Mouse (Mus musculus) kidney, postnatal 0 days (tissue): ENCODE data around the gene Pigs. TPM values are rescaled to one million over a fixed set of nuclear protein-coding genes. Genes with fewer than 3 reads are reported as not detected.

Experiments used
- ATAC-seq: fragments of 200-750 bp; cut with Nextera tagmentation; replicated peaks from 2 replicates; pipeline ENCODE4 v1.8.0; 2017; ENCODE audit warnings: low read depth, moderate number of reproducible peaks, moderate TSS enrichment, moderate library complexity; ENCODE audit not compliant: low FRiP score
- DNase-seq: peaks from one replicate; pipeline ENCODE4 v3.0.0-alpha.2; 2016; ENCODE audit warnings: low spot score
- H3K27ac ChIP-seq: fragments of 300-500 bp; sonication (generic); 2 replicates; pipeline ENCODE4 v1.5.1; 2014; ENCODE audit warnings: mild to moderate bottlenecking
- H3K27me3 ChIP-seq: fragments of 300-500 bp; sonication (generic); 2 replicates; pipeline ENCODE4 v1.6.1; 2014; ENCODE audit warnings: low read length, mixed read lengths; ENCODE audit not compliant: insufficient read depth
- H3K36me3 ChIP-seq: fragments of 300-500 bp; sonication (generic); 2 replicates; pipeline ENCODE4 v1.6.1; 2014; ENCODE audit warnings: low read length, mixed read lengths; ENCODE audit not compliant: insufficient read depth
- H3K4me1 ChIP-seq: fragments of 300-500 bp; sonication (generic); replicated peaks from 2 replicates; pipeline ENCODE4 v1.6.1; 2014; ENCODE audit warnings: antibody characterized with exemption, low read length, mixed read lengths; ENCODE audit not compliant: insufficient read depth
- H3K4me2 ChIP-seq: fragments of 300-500 bp; sonication (generic); 2 replicates; pipeline ENCODE4 v1.6.1; 2014; ENCODE audit warnings: mild to moderate bottlenecking, low read length, moderate library complexity, mixed read lengths
- H3K4me3 ChIP-seq: fragments of 300-500 bp; sonication (generic); replicated peaks from 2 replicates; pipeline ENCODE4 v1.5.1; 2014; ENCODE audit warnings: low read depth, low read length
- H3K9ac ChIP-seq: fragments of 300-500 bp; sonication (generic); 2 replicates; pipeline ENCODE4 v1.6.1; 2014; ENCODE audit warnings: low read depth, low read length
- H3K9me3 ChIP-seq: fragments of 300-500 bp; sonication (generic); replicated peaks from 2 replicates; pipeline ENCODE4 v1.6.1; 2016; ENCODE audit warnings: low read length, inconsistent platforms, mixed read lengths
- CTCF ChIP-seq: IDR thresholded peaks from 2 replicates; pipeline ENCODE4 v1.5.1; 2016; ENCODE audit warnings: antibody characterized with exemption, low read depth, mild to moderate bottlenecking, moderate library complexity
- WGBS: fragments of 180-500 bp; shearing (Covaris S2); extraction: QIAGEN DNeasy Blood & Tissue Kit; methylation state at CpG from one replicate; pipeline ENCODE4 v1.1.7; 2014; 5-methylcytosine and 5-hydroxymethylcytosine counted together
- polyA plus RNA-seq: library from polyadenylated mRNA; unstranded; fragments of >200 nt; fragmentation: Nextera tagmentation; extraction: Ambion mirVana; gene quantifications from 2 replicates; pipeline ENCODE4 v1.2.1, GENCODE M21; 2015

Gene Pigs
- polyA plus RNA-seq, 1 experiment from 2014 or later, result 67.5 TPM

DNA sequence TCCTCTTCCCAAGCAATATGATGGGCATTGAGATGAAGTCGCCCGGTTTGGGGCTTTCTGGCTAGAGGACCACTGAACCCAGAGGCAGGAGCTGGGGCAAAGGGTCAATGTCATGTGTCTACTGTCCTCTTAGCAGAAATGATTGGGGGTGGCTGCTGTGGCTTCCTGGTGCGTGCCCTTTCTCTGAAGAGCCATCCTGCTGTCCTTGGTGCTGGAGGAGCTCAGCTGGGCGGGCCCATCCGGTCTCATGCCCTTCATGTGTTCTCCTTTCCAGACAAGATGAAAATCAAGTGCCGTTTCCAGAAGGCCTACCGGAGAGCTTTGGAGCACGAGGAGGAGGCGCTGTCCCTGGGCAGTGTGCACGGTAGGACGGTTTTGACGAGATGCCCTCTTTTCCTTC, 4.5 kb downstream of the Pigs start:
- no peak overlapping the region for H3K9ac ChIP-seq
- WGBS, result 88% methylated on average over 12 of the region's 12 CpGs
- H3K9me3 ChIP-seq, result no peaks in the 10 kb centered on the region
- 0 out of 2 replicates have a peak, but pooled peaks cover 3% of the 10 kb centered on the region for H3K4me1 ChIP-seq
- TF ChIP-seq CTCF, result no peak
- H3K4me2 ChIP-seq, result no peak overlapping the region
- no peak overlapping the region for H3K27ac ChIP-seq
- no peak overlapping the region for H3K4me3 ChIP-seq
- no peaks in the 10 kb centered on the region for H3K27me3 ChIP-seq
- no peak for ATAC-seq
- DNase-seq, result no peak
- peaks cover 14% of the 10 kb centered on the region; the same call in 1 of the 2 replicates for H3K36me3 ChIP-seq

DNA sequence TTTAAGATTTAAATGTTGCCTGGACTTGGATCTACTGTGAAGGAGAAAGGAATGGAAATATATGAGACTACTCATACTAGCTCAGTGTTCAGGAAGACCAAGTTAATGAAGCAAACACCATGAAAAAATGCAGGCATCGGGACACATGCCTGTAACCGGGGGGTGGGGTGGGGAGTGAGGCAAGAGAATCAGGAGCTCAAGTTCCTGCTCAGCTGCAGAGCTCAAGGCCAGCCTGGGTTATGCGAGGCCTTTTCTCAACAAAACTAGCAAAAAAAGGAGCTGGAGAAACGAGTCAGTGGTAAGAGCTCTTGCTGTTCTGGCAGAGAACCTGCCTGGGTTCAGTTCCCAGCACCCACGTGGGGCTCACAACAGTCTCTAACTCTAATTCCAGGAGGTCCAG, 5.8 kb downstream of the Pigs start:
- Histone ChIP-seq H3K4me2 (no peak overlapping the region), H3K27me3 (no peaks in the 10 kb centered on the region), H3K36me3 (peaks cover 17% of the 10 kb centered on the region; the same call in 1 of the 2 replicates), H3K4me3 (no peak overlapping the region), H3K27ac (no peak overlapping the region), H3K9me3 (no peaks in the 10 kb centered on the region), H3K9ac (no peak overlapping the region), H3K4me1 (0 out of 2 replicates have a peak, but pooled peaks cover 3% of the 10 kb centered on the region)
- no peak for DNase-seq
- no peak for ATAC-seq
- WGBS, result 77% methylated on average over 5 of the region's 5 CpGs
- TF ChIP-seq CTCF, result no peak

GRCm38 (mm10) chr11:78337040-78337439, 8.8 kb downstream of the Pigs start:
- no peak for TF ChIP-seq CTCF
- ATAC-seq, result no peak
- Histone ChIP-seq H3K4me3 (no peak overlapping the region), H3K9me3 (no peaks in the 10 kb centered on the region), H3K4me1 (no peaks in the 10 kb centered on the region), H3K4me2 (no peak overlapping the region), H3K27ac (no peak overlapping the region), H3K9ac (no peak overlapping the region), H3K36me3 (peaks cover 22% of the 10 kb centered on the region; the same call in 1 of the 2 replicates), H3K27me3 (no peaks in the 10 kb centered on the region)
- 95% methylated on average over 8 of the region's 8 CpGs for WGBS
- DNase-seq, result no peak

DNA sequence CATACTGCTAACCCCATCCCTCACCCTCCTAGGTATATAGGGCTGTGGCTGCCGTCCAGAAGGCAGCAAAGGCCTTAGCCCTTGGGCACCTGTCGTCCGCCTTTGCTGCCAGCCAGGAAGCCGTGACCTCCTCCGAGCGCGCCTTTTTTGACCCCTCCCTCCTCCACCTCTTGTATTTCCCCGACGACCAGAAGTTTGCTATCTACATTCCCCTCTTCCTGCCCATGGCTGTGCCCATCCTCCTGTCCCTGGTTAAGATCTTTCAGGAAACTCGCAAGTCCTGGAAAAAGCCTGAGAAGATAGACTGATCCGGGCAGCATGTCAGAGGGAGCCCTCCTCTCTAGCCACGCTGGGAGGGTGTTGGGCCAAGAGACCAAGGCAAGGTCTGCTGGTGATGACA, 13.5 kb downstream of the Pigs start:
- WGBS, result 66% methylated on average over 12 of the region's 12 CpGs
- no peak overlapping the region for H3K9ac ChIP-seq

GRCm38 (mm10) chr11:78343381-78344327, 15.4 kb downstream of the Pigs start, which contains the start of gene Unc119:
TSS of gene Unc119 (plus strand) at chr11:78343482.
- Histone ChIP-seq H3K9me3 (no peaks in the 10 kb centered on the region), H3K27ac (peak within 1 kb of the TSS; percentile 65), H3K27me3 (no peaks in the 10 kb centered on the region), H3K9ac (peak within 1 kb of the TSS; percentile 72), H3K4me3 (peak within 1 kb of the TSS; percentile 79), H3K4me1 (peaks cover 11% of the 10 kb centered on the region; the same call in 1 of the 2 replicates), H3K36me3 (0 out of 2 replicates have a peak, but pooled peaks cover 9% of the 10 kb centered on the region), H3K4me2 (peak within 1 kb of the TSS; percentile 80)
- peak; percentile 75 for DNase-seq
- ATAC-seq, result peak; percentile 64
- WGBS, result under 1% methylated on average over 45 of the region's 66 CpGs
- no peak for TF ChIP-seq CTCF

More for the DNA sequence above, 13.5 kb downstream of the Pigs start:
- H3K4me1 ChIP-seq, result peaks cover 11% of the 10 kb centered on the region; the same call in 1 of the 2 replicates
- H3K4me3 ChIP-seq, result no peak overlapping the region
- H3K36me3 ChIP-seq, result peaks cover 13% of the 10 kb centered on the region; the same call in 1 of the 2 replicates
- TF ChIP-seq CTCF, result no peak
- no peak overlapping the region for H3K4me2 ChIP-seq
- H3K27ac ChIP-seq, result no peak overlapping the region
- H3K27me3 ChIP-seq, result no peaks in the 10 kb centered on the region
- H3K9me3 ChIP-seq, result no peaks in the 10 kb centered on the region
- ATAC-seq (no peak), DNase-seq (no peak)

- ATAC-seq, result no peak
- WGBS, result 68% methylated on average over 6 of the region's 6 CpGs
- peak overlapping the region; percentile 72 for H3K9ac ChIP-seq
Observed at GRCm38 (mm10) chr11:78344328-78344889, 16.2 kb downstream of the Pigs start.

More at GRCm38 (mm10) chr11:78344328-78344889, 16.2 kb downstream of the Pigs start:
- Histone ChIP-seq H3K4me1 (peaks cover 11% of the 10 kb centered on the region; the same call in 1 of the 2 replicates), H3K4me3 (peak overlapping the region; percentile 79), H3K9me3 (no peaks in the 10 kb centered on the region), H3K36me3 (0 out of 2 replicates have a peak, but pooled peaks cover 3% of the 10 kb centered on the region), H3K4me2 (peak overlapping the region; percentile 80), H3K27me3 (no peaks in the 10 kb centered on the region), H3K27ac (no peak overlapping the region)
- DNase-seq, result no peak
- no peak for TF ChIP-seq CTCF
